In the genomic region with DNA sequence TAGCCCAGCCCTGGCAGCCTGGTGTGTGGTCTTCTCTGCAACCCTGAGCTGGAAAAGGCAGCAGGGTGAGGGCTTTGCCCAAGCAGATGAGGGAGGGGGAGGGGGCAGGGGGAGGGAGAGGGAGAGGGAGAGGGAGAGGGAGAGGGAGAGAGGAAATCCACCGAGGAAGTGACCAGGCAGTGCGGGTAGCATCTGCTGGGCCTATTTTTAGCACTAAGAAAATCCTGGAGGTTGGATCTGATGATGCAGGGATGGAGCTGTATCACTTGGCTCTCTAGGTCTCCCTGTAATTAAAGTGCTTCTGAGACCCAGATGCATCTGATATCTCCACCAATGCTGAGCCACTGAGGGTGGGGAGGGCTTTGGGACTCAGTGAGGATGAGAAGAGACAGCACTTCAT, we compare ENCODE assay signal across 16 mouse cellular contexts.
"Had no signal": no experiment of that assay in that cellular context is flagged by ENCODE, and none has a peak within 500 bp of the region (broad histone marks: within the 10 kb centered on the region; RNA-seq: fewer than 3 reads in every experiment).

No protein-coding gene starts in this region.

- DNase-seq: gastrocnemius, postnatal 14 days; gastrocnemius, postnatal 36 days; heart, adult 18-20 months; heart, postnatal 10 days; heart, postnatal 36 days; kidney, adult 11 months; kidney, adult 2 months; kidney, adult 9 months; kidney, postnatal 14 days; kidney, postnatal 36 days; layer of hippocampus, adult 9-11 months; layer of hippocampus, postnatal 36 days; left cerebral cortex, postnatal 4 days had no signal

- ATAC-seq: hindbrain, postnatal 0 days; intestine, embryonic 16.5 days; liver, embryonic 12.5 days had no signal
